Mouse (Mus musculus) limb, embryonic 12.5 days (tissue): ENCODE results near the gene Tmem115. TPM values are rescaled to one million over a fixed set of nuclear protein-coding genes. Genes with fewer than 3 reads are reported as not detected.
"Not testable (repeated sequence)": the region's sequence is repeated elsewhere in the genome, so short reads cannot be mapped to it uniquely, and the experiment has no call there.

ENCODE experiments used
- ATAC-seq: fragments of 200-750 bp; cut with Nextera tagmentation; 2 replicates; pipeline ENCODE4 v1.8.0; 2017; ENCODE audit warnings: low read depth, moderate TSS enrichment; ENCODE audit not compliant: insufficient number of reproducible peaks, insufficient read depth, low FRiP score, low TSS enrichment
- H3K27ac ChIP-seq: fragments of 300-500 bp; sonication (generic); 2 replicates; pipeline ENCODE4 v1.5.1; 2016; ENCODE audit warnings: mild to moderate bottlenecking, moderate library complexity
- H3K27me3 ChIP-seq: fragments of 300-500 bp; sonication (generic); 2 replicates; pipeline ENCODE4 v1.6.1; 2016; ENCODE audit warnings: mild to moderate bottlenecking, moderate library complexity
- H3K36me3 ChIP-seq: fragments of 300-500 bp; sonication (generic); 2 replicates; pipeline ENCODE4 v1.6.1; 2016; ENCODE audit warnings: mild to moderate bottlenecking, moderate library complexity
- H3K4me1 ChIP-seq: fragments of 300-500 bp; sonication (generic); replicated peaks from 2 replicates; pipeline ENCODE4 v1.6.1; 2016
- H3K4me2 ChIP-seq: fragments of 300-500 bp; sonication (generic); 2 replicates; pipeline ENCODE4 v1.6.1; 2016; ENCODE audit warnings: mild to moderate bottlenecking, moderate library complexity
- H3K4me3 ChIP-seq: fragments of 300-500 bp; sonication (generic); replicated peaks from 2 replicates; pipeline ENCODE4 v1.5.1; 2016; ENCODE audit warnings: mild to moderate bottlenecking
- H3K9ac ChIP-seq: fragments of 300-500 bp; sonication (generic); replicated peaks from 2 replicates; pipeline ENCODE4 v1.6.1; 2016; ENCODE audit warnings: mild to moderate bottlenecking, moderate library complexity
- H3K9me3 ChIP-seq: fragments of 300-500 bp; sonication (generic); 2 replicates; pipeline ENCODE4 v1.6.1; 2016; ENCODE audit warnings: mild to moderate bottlenecking, moderate library complexity
- WGBS: fragments of 180-500 bp; shearing (Covaris S2); methylation state at CpG from one replicate; pipeline ENCODE4 v1.1.7; 2016; 5-methylcytosine and 5-hydroxymethylcytosine counted together
- polyA plus RNA-seq: library from polyadenylated mRNA; unstranded; fragments of >200 nt; fragmentation: Nextera tagmentation; extraction: Ambion mirVana; gene quantifications from 2 replicates; pipeline ENCODE4 v1.2.1, GENCODE M21; 2016

Tmem115 gene
- polyA plus RNA-seq, 1 experiment from 2014 or later: 47.7 TPM

DNA sequence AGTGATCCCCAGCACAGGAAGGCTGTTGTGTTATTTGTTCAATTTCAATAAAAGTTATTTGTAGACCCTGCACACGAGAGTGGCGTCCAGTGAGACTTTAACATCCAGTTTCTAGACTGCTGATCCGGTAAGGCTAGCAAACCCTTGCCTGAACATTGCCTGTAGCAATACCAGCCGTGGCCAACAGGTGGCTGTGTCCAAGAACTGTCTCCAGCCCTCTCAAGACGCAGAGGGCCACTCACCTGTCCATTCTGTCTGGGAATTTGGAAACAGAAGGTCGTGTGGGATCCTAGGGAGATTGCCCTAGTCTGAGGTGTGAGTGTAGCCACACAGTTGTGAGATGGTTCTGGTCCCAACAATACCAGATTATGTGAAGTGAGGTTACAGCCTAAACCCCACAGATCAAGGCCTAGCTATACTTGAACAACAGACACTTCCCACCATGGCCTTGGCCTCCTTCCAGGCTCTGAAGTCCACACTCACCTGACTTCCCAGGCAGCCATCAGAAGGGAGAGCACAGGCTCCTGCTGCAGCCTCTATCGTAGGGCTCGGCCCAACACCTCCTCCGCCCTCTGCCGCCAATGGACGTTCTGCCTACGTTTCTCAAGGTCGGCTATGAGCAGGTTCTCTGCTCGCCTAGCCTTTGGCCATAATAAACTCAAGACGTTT lies 32.4 kb downstream of the Tmem115 start:
- Histone ChIP-seq H3K4me2 (peak overlapping the region; percentile 8; the same call in 1 of the 2 replicates), H3K9me3 (no peaks in the 10 kb centered on the region), H3K4me1 (peaks cover 50% of the 10 kb centered on the region), H3K9ac (no peak overlapping the region), H3K27ac (peak overlapping the region; percentile 67; the same call in 1 of the 2 replicates), H3K4me3 (no peak overlapping the region), H3K36me3 (peaks cover 47% of the 10 kb centered on the region), H3K27me3 (no peaks in the 10 kb centered on the region)
- ATAC-seq: no peak
- 64% methylated on average over 15 of the region's 15 CpGs for WGBS

GRCm38 (mm10) chr9:107566855-107567254 lies 33.1 kb downstream of the Tmem115 start:
- ATAC-seq: no peak
- Histone ChIP-seq H3K4me1 (peaks cover 55% of the 10 kb centered on the region), H3K4me2 (peak overlapping the region; percentile 96; the same call in 1 of the 2 replicates), H3K9me3 (no peaks in the 10 kb centered on the region), H3K36me3 (peaks cover 47% of the 10 kb centered on the region), H3K27me3 (no peaks in the 10 kb centered on the region), H3K27ac (peak overlapping the region; percentile 90), H3K4me3 (peak overlapping the region; percentile 81; the same call in 1 of the 2 replicates), H3K9ac (no peak overlapping the region)
- WGBS: 82% methylated on average over 3 of the region's 3 CpGs

GRCm38 (mm10) chr9:107567702-107568319 lies 34.1 kb downstream of the Tmem115 start, which contains the start of gene Hyal2:
TSS of gene Hyal2 (plus strand) at chr9:107567945.
- no peak for ATAC-seq
- no peaks in the 10 kb centered on the region for H3K9me3 ChIP-seq
- peaks cover 49% of the 10 kb centered on the region for H3K4me1 ChIP-seq
- peak within 1 kb of the TSS; percentile 88 for H3K9ac ChIP-seq
- peak within 1 kb of the TSS; percentile 81 for H3K4me3 ChIP-seq
- peak within 1 kb of the TSS; percentile 90 for H3K27ac ChIP-seq
- peak within 1 kb of the TSS; percentile 96 for H3K4me2 ChIP-seq
- peaks cover 49% of the 10 kb centered on the region for H3K36me3 ChIP-seq
- WGBS: 7% methylated on average over 18 of the region's 18 CpGs
- H3K27me3 ChIP-seq: no peaks in the 10 kb centered on the region

DNA sequence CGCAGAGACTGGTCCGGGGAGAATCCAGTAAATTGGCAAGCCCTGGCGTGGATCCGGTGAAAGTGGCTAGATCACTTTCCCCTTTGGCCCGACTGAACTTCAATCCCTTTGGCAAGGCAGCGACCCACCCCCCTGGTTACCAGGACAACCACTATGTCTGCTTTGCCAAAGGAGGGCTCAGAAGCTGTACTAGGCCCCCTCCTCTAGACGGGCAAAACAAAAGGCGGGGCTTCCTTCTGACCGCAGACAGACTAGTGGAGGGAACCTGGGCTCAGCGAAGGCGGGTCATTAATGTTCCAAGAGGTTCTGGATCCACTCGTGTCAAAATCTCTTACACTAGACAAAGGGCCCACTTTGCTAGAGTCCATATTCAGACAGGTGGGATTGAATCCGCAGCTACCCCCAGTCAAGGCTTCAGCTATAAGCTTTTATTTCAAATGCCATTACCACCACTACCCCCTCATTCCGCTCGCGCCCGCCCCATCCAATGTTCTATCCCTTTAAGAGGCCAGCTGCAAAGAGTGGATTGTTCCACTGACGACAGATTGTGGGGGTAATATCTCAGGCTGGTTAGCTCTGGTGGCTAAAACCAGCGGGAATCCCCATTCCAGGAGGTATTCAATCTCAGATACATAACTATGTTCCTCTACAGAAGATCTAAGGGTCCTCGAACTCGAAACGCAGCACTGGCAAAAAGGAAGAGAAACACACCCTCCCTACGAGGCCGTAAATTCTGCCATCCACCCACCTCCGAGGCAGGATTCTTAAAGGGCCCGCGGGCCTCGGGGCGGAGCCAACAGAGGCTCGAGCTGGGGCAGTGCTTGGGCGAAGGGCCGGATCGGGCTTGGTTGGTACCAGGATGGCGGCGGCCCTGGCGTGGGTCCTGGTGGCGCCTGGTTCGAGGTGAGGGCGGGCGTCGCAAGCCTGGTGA lies 34.9 kb downstream of the Tmem115 start:
- under 1% methylated on average over 41 of the region's 41 CpGs for WGBS
- peaks cover 57% of the 10 kb centered on the region for H3K36me3 ChIP-seq

GRCm38 (mm10) chr9:107569270-107569669 lies 35.5 kb downstream of the Tmem115 start:
- peak overlapping the region; percentile 88 for H3K9ac ChIP-seq
- H3K4me3 ChIP-seq: peak overlapping the region; percentile 81
- peaks cover 40% of the 10 kb centered on the region for H3K4me1 ChIP-seq
- ATAC-seq: peak; percentile 33
- peak overlapping the region; percentile 90 for H3K27ac ChIP-seq
- H3K4me2 ChIP-seq: peak overlapping the region; percentile 96
- H3K36me3 ChIP-seq: peaks cover 61% of the 10 kb centered on the region
- H3K9me3 ChIP-seq: no peaks in the 10 kb centered on the region
- no peaks in the 10 kb centered on the region for H3K27me3 ChIP-seq
- 0% methylated on average over 23 of the region's 23 CpGs for WGBS

More for the DNA sequence above, 34.9 kb downstream of the Tmem115 start:
- Histone ChIP-seq H3K4me1 (peaks cover 47% of the 10 kb centered on the region), H3K27ac (peak overlapping the region; percentile 90), H3K9ac (peak overlapping the region; percentile 88), H3K4me2 (peak overlapping the region; percentile 96), H3K27me3 (no peaks in the 10 kb centered on the region), H3K9me3 (no peaks in the 10 kb centered on the region), H3K4me3 (peak overlapping the region; percentile 81)
- ATAC-seq: peak; percentile 77

- Histone ChIP-seq H3K4me2 (peak overlapping the region; percentile 96), H3K36me3 (peaks cover 61% of the 10 kb centered on the region), H3K27ac (peak overlapping the region; percentile 90), H3K9me3 (no peaks in the 10 kb centered on the region), H3K4me3 (peak overlapping the region; percentile 81), H3K4me1 (peaks cover 40% of the 10 kb centered on the region), H3K9ac (peak overlapping the region; percentile 88), H3K27me3 (no peaks in the 10 kb centered on the region)
- ATAC-seq: no peak
- 48% methylated on average over 13 of the region's 13 CpGs for WGBS
These were observed 36.3 kb downstream of the Tmem115 start for GRCm38 (mm10) chr9:107570016-107570415.

GRCm38 (mm10) chr9:107570845-107571244 lies 37.1 kb downstream of the Tmem115 start:
- Histone ChIP-seq H3K27me3 (no peaks in the 10 kb centered on the region), H3K9ac (peak overlapping the region; percentile 88), H3K4me2 (peak overlapping the region; percentile 96), H3K36me3 (peaks cover 55% of the 10 kb centered on the region), H3K9me3 (no peaks in the 10 kb centered on the region), H3K4me3 (peak overlapping the region; percentile 81), H3K4me1 (peaks cover 43% of the 10 kb centered on the region), H3K27ac (0 out of 2 replicates have a peak overlapping the region, but pooled peaks have one; percentile 4)
- 93% methylated on average over 21 of the region's 21 CpGs for WGBS
- no peak for ATAC-seq

- peaks cover 47% of the 10 kb centered on the region for H3K36me3 ChIP-seq
- ATAC-seq: no peak
These were observed 38.0 kb downstream of the Tmem115 start for GRCm38 (mm10) chr9:107571534-107572326.

GRCm38 (mm10) chr9:107572327-107572662 lies 38.5 kb downstream of the Tmem115 start:
- Histone ChIP-seq H3K4me1 (peaks cover 46% of the 10 kb centered on the region), H3K9me3 (no peaks in the 10 kb centered on the region), H3K4me3 (no peak overlapping the region), H3K9ac (no peak overlapping the region), H3K27ac (no peak overlapping the region), H3K4me2 (no peak overlapping the region), H3K27me3 (no peaks in the 10 kb centered on the region), H3K36me3 (peaks cover 47% of the 10 kb centered on the region)
- ATAC-seq: no peak
- 98% methylated on average over 2 of the region's 2 CpGs for WGBS

More at GRCm38 (mm10) chr9:107571534-107572326, 38.0 kb downstream of the Tmem115 start:
- no peak overlapping the region for H3K9ac ChIP-seq
- 0 out of 2 replicates have a peak overlapping the region, but pooled peaks have one; percentile 81 for H3K4me3 ChIP-seq
- no peak overlapping the region for H3K27ac ChIP-seq
- H3K4me2 ChIP-seq: peak overlapping the region; percentile 96
- 96% methylated on average over 22 of the region's 22 CpGs for WGBS
- H3K4me1 ChIP-seq: peaks cover 46% of the 10 kb centered on the region
- no peaks in the 10 kb centered on the region for H3K9me3 ChIP-seq
- no peaks in the 10 kb centered on the region for H3K27me3 ChIP-seq

GRCm38 (mm10) chr9:107573774-107574173 lies 40.0 kb downstream of the Tmem115 start:
- not testable (repeated sequence) for H3K27ac ChIP-seq, H3K4me3 ChIP-seq, ATAC-seq, H3K9ac ChIP-seq, H3K4me2 ChIP-seq, H3K27me3 ChIP-seq, H3K9me3 ChIP-seq
- 81% methylated on average over 6 of the region's 6 CpGs for WGBS
- Histone ChIP-seq H3K4me1 (peaks cover 51% of the 10 kb centered on the region), H3K36me3 (peaks cover 49% of the 10 kb centered on the region)
